Mouse (Mus musculus): ENCODE results near the gene Ilf3.

GRCm38 (mm10) chr9:21427773-21428172 is 60.1 kb downstream of the Ilf3 start:
- no peak for TF ChIP-seq GATA1 (IDR thresholded peaks at IDR 0.05; ENCODE audit: low read length)
- TF ChIP-seq TAL1 (IDR thresholded peaks at IDR 0.05; ENCODE audit: low read length), result no peak
